In genomic region chr4:150230460-150231407, GRCm38 (mm10) we compare ENCODE assay signal across 9 mouse cellular contexts. TPM values are rescaled to one million over a fixed set of nuclear protein-coding genes. Genes with fewer than 3 reads are reported as not detected.
A peak's percentile ranks its signal among the peaks of the same experiment; 100 is the strongest.
DNase-seq lines count a peak whose midpoint lies in the region; ATAC-seq lines count a peak whose summit lies in the region.
"Had no signal": no experiment of that assay in that cellular context is flagged by ENCODE, and none has a peak within 500 bp of the region (broad histone marks: within the 10 kb centered on the region; RNA-seq: fewer than 3 reads in every experiment).

No protein-coding gene starts in this region.

- H3K36me3 ChIP-seq in heart, embryonic 14.5 days (ENCODE audit: control insufficient read depth, insufficient read depth, low read length), result no peaks in the 10 kb centered on the region
- no peaks in the 10 kb centered on the region for H3K36me3 ChIP-seq in stomach, embryonic 15.5 days

- no peaks in the 10 kb centered on the region for H3K9me3 ChIP-seq in heart, embryonic 14.5 days (ENCODE audit: control insufficient read depth, low read length)
- no peaks in the 10 kb centered on the region for H3K9me3 ChIP-seq in stomach, embryonic 15.5 days

- H3K9ac ChIP-seq in heart, embryonic 14.5 days (ENCODE audit: low read length), result peak overlapping the region; percentile 51
- no peak overlapping the region for H3K9ac ChIP-seq in stomach, embryonic 15.5 days

- H3K27me3 ChIP-seq in heart, embryonic 14.5 days (ENCODE audit: control insufficient read depth, insufficient read depth, low read length), result no peaks in the 10 kb centered on the region
- no peaks in the 10 kb centered on the region for H3K27me3 ChIP-seq in stomach, embryonic 15.5 days (replicated peaks)

- 10% methylated on average over 21 of the region's 21 CpGs for WGBS in heart, embryonic 14.5 days
- WGBS in stomach, embryonic 15.5 days, result 30% methylated on average over 21 of the region's 21 CpGs

- no peak overlapping the region for H3K4me3 ChIP-seq in heart, embryonic 14.5 days (ENCODE audit: control insufficient read depth in 1 of 2, insufficient read depth in 1 of 2, low read depth in 1 of 2, low read length in 2 of 2)
- no peak overlapping the region for H3K4me3 ChIP-seq in brown adipose tissue, adult 24 weeks (ENCODE audit: insufficient read depth, low read depth, low read length)
- no peak overlapping the region for H3K4me3 ChIP-seq in stomach, embryonic 15.5 days (replicated peaks)

- no peak for DNase-seq in heart, postnatal 25 days (ENCODE audit: low spot score)
- DNase-seq in gastrocnemius, adult 8-10 months (ENCODE audit: low spot score in 2 of 2), result peak; percentile 73 to 82
- peak; percentile 74 for DNase-seq in layer of hippocampus, adult 9-11 months
- DNase-seq in urinary bladder, postnatal 4 days (ENCODE audit: low spot score in 2 of 2), result no peak
- DNase-seq in thymus, postnatal 10 days (ENCODE audit: low spot score in 2 of 2), result no peak

- H3K4me1 ChIP-seq in heart, embryonic 14.5 days (ENCODE audit: control insufficient read depth in 2 of 2, insufficient read depth in 2 of 2, low read length in 2 of 2), result peaks cover 33 to 40% of the 10 kb centered on the region in 2 experiments
- H3K4me1 ChIP-seq in brown adipose tissue, adult 24 weeks (ENCODE audit: control insufficient read depth, insufficient read depth, insufficient read length, low read length), result peaks cover 16% of the 10 kb centered on the region
- peaks cover 23% of the 10 kb centered on the region for H3K4me1 ChIP-seq in stomach, embryonic 15.5 days

- peak overlapping the region; percentile 43 to 75 for H3K27ac ChIP-seq in heart, embryonic 14.5 days (replicated peaks in 1 of 2; ENCODE audit: control insufficient read depth in 1 of 2, insufficient read depth in 1 of 2, low read depth in 2 of 2, low read length in 2 of 2)
- peak overlapping the region; percentile 56 for H3K27ac ChIP-seq in brown adipose tissue, adult 24 weeks (replicated peaks; ENCODE audit: low read depth, low read length)
- H3K27ac ChIP-seq in stomach, embryonic 15.5 days, result 0 out of 2 replicates have a peak overlapping the region, but pooled peaks have one; percentile 16

- peak overlapping the region; percentile 18 for H3K4me2 ChIP-seq in heart, embryonic 14.5 days (ENCODE audit: low read length)
- no peak overlapping the region for H3K4me2 ChIP-seq in stomach, embryonic 15.5 days

- ATAC-seq in heart, embryonic 14.5 days (ENCODE audit: insufficient number of reproducible peaks, insufficient read depth, low FRiP score, low read depth), result no peak
- no peak for ATAC-seq in stomach, embryonic 15.5 days (ENCODE audit: insufficient read depth, low FRiP score, low read depth)

- intact Hi-C loops in heart, postnatal 25 days (cut with DNase I), result no loop called here

RNA-seq across cellular contexts. Expression of gene Eno1, which starts 5.8 kb away (rescaled TPM):
- polyA plus RNA-seq in heart, embryonic 14.5 days (2014; fragmentation: Nextera tagmentation; extraction: Ambion mirVana), result 1,771 and 1,859 TPM in 2 replicates
- total RNA-seq in heart, postnatal 25 days (2021), result 100 to 1,000 TPM; 119 to 136 TPM
- polyA plus RNA-seq in brown adipose tissue, adult 24 weeks (2012; ENCODE audit: insufficient read depth, insufficient read length, missing spikeins), result 2,211 and 3,699 TPM in 2 replicates
- 10 to 100 TPM; 55.0 to 77.6 (median 67.7) TPM for total RNA-seq in gastrocnemius, adult 8-10 months (2022)
- 1,302 and 1,597 TPM in 2 replicates for polyA plus RNA-seq in stomach, embryonic 15.5 days (2015; fragmentation: Nextera tagmentation; extraction: Ambion mirVana)

RNA-seq across cellular contexts. Expression of gene Car6, which starts 29.6 kb away (rescaled TPM):
- not detected in 2 replicates for polyA plus RNA-seq in heart, embryonic 14.5 days (2014; fragmentation: Nextera tagmentation; extraction: Ambion mirVana)
- total RNA-seq in heart, postnatal 25 days (2021), result not detected
- not detected in 2 replicates for polyA plus RNA-seq in brown adipose tissue, adult 24 weeks (2012; ENCODE audit: insufficient read depth, insufficient read length, missing spikeins)
- not detected for total RNA-seq in gastrocnemius, adult 8-10 months (2022)
- polyA plus RNA-seq in stomach, embryonic 15.5 days (2015; fragmentation: Nextera tagmentation; extraction: Ambion mirVana), result not detected in 2 replicates
- polyA plus RNA-seq: spleen, adult 2 months had no signal

RNA-seq across cellular contexts. Expression of gene Rere, which starts 50.7 kb away (rescaled TPM):
- polyA plus RNA-seq in heart, embryonic 14.5 days (2014; fragmentation: Nextera tagmentation; extraction: Ambion mirVana), result 25.9 and 28.5 TPM in 2 replicates
- total RNA-seq in heart, postnatal 25 days (2021), result 10 to 100 TPM; 37.8 to 51.5 TPM
- polyA plus RNA-seq in brown adipose tissue, adult 24 weeks (2012; ENCODE audit: insufficient read depth, insufficient read length, missing spikeins), result 38.7 and 39.8 TPM in 2 replicates
- 10 to 100 TPM; 53.7 to 93.1 (median 66.0) TPM for total RNA-seq in gastrocnemius, adult 8-10 months (2022)
- polyA plus RNA-seq in stomach, embryonic 15.5 days (2015; fragmentation: Nextera tagmentation; extraction: Ambion mirVana), result 23.7 and 33.3 TPM in 2 replicates

Comparison
In these comparisons a context has a peak if more than half of its experiments do, and no peak if none do; other contexts are left out.
1. DNase-seq: peak in gastrocnemius, adult 8-10 months (2 of 2) and layer of hippocampus, adult 9-11 months (single experiment); none in heart, postnatal 25 days (single experiment), urinary bladder, postnatal 4 days (0 of 2) and thymus, postnatal 10 days (0 of 2).
2. Peak in every context shown above with its lines, with median percentiles within 50 percentile points of each other: H3K27ac ChIP-seq.